Mouse (Mus musculus): ENCODE data around the gene Tbc1d17.
A peak's percentile ranks its signal among the peaks of the same experiment; 100 is the strongest.

Gene Tbc1d17

GRCm38 (mm10) chr7:44821666-44822448, 27.0 kb downstream of the Tbc1d17 start:
- DNase-seq: no peak

- DNase-seq: no peak
Observed at GRCm38 (mm10) chr7:44820525-44820924, 28.4 kb downstream of the Tbc1d17 start.

- DNase-seq: no peak
Observed at GRCm38 (mm10) chr7:44819863-44820262, 29.0 kb downstream of the Tbc1d17 start.

- no peak for DNase-seq
Observed at GRCm38 (mm10) chr7:44819391-44819790, 29.5 kb downstream of the Tbc1d17 start.

- no peak for DNase-seq
Observed at GRCm38 (mm10) chr7:44818751-44819235, 30.1 kb downstream of the Tbc1d17 start.

- DNase-seq: no peak
Observed at GRCm38 (mm10) chr7:44818164-44818563, 30.7 kb downstream of the Tbc1d17 start.

GRCm38 (mm10) chr7:44817441-44817840, 31.4 kb downstream of the Tbc1d17 start:
- no peak for DNase-seq

- DNase-seq: peak; percentile 47
Observed at GRCm38 (mm10) chr7:44816470-44817021, 32.3 kb downstream of the Tbc1d17 start, which contains the start of gene Atf5. Atf5 (minus strand) TSS chr7:44816658.

GRCm38 (mm10) chr7:44815721-44816469, 33.0 kb downstream of the Tbc1d17 start, which contains the start of the genes Nup62 and Il4i1:
Nup62 (plus strand) TSS chr7:44816088.
Il4i1 (plus strand) TSS chr7:44816387.
- DNase-seq: peak; percentile 99

- peak; percentile 37 for DNase-seq
Observed at GRCm38 (mm10) chr7:44814952-44815553, 33.8 kb downstream of the Tbc1d17 start.

- DNase-seq: no peak
Observed at GRCm38 (mm10) chr7:44814423-44814822, 34.5 kb downstream of the Tbc1d17 start.

GRCm38 (mm10) chr7:44813985-44814384, 34.9 kb downstream of the Tbc1d17 start:
- no peak for DNase-seq

- no peak for DNase-seq
Observed at GRCm38 (mm10) chr7:44812651-44813325, 36.1 kb downstream of the Tbc1d17 start.

GRCm38 (mm10) chr7:44810819-44811557, 37.9 kb downstream of the Tbc1d17 start:
- DNase-seq: no peak

GRCm38 (mm10) chr7:44810365-44810764, 38.5 kb downstream of the Tbc1d17 start:
- no peak for DNase-seq

- DNase-seq: no peak
Observed at GRCm38 (mm10) chr7:44809466-44809865, 39.4 kb downstream of the Tbc1d17 start.

- DNase-seq: no peak
Observed at GRCm38 (mm10) chr7:44808927-44809326, 40.0 kb downstream of the Tbc1d17 start.

- no peak for DNase-seq
Observed at GRCm38 (mm10) chr7:44792781-44793180, 56.1 kb downstream of the Tbc1d17 start.

GRCm38 (mm10) chr7:44790066-44790465, 58.8 kb downstream of the Tbc1d17 start:
- no peak for DNase-seq

GRCm38 (mm10) chr7:44789531-44789930, 59.3 kb downstream of the Tbc1d17 start:
- no peak for DNase-seq

Measured in kidney, adult 9 months (tissue).